Comparison of ENCODE assay signal across 7 mouse cellular contexts in the genomic region with DNA sequence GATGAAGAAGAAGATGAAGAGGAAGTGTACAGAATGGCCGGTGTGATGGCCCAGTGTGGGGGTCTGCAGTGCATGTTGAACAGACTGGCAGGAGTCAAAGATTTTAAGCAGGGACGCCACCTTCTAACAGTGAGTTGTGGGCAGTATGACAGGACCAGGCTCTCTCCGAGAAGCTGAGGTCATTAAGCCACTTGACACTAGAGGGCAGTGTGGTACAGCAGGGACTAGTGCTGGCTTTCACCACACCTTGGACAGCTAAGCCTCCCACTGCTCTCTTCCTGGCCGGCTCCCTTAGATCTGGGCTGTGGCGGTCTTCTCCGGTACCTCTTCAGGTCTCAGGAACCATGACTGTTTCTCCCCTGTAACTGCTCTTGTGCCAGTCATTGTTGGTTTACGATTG.
DNase-seq lines count a peak whose midpoint lies in the region; ATAC-seq and TF ChIP-seq lines count a peak whose summit lies in the region.

No protein-coding gene starts in this region.

- intact Hi-C loops in left cerebral cortex, postnatal 25 days (cut with DNase I), result loop anchor here (2.0 kb wide), 3 partner anchors 105 to 167 kb away; no protein-coding TSS in a partner anchor

- no peaks in the 10 kb centered on the region for H3K4me1 ChIP-seq in intestine, postnatal 0 days (replicated peaks; ENCODE audit: control insufficient read depth, insufficient read depth, low read length)
- no peaks in the 10 kb centered on the region for H3K4me1 ChIP-seq in midbrain, embryonic 11.5 days (ENCODE audit: control insufficient read depth, insufficient read depth, low read length)

- H3K36me3 ChIP-seq in intestine, postnatal 0 days (ENCODE audit: control insufficient read depth, insufficient read depth), result peaks cover 96% of the 10 kb centered on the region
- peaks cover 50% of the 10 kb centered on the region for H3K36me3 ChIP-seq in midbrain, embryonic 11.5 days (ENCODE audit: control insufficient read depth, insufficient read depth, low read length)

- peak; percentile 65 for DNase-seq in adrenal gland, adult 8-10 months
- DNase-seq in embryo, embryonic 10 days (ENCODE audit: low spot score), result peak; percentile 90
- peak; percentile 57 to 75 for DNase-seq in gastrocnemius, postnatal 4 days (ENCODE audit: low spot score in 2 of 2)
- peak; percentile 77 to 87 for DNase-seq in left cerebral cortex, postnatal 25 days (ENCODE audit: low spot score in 2 of 2)
- DNase-seq in midbrain, embryonic 11.5 days (ENCODE audit: low spot score, missing footprints), result peak; percentile 97
- peak; percentile 74 for DNase-seq in skeletal muscle tissue, adult 2 months (ENCODE audit: low read depth, low spot score)

- no peaks in the 10 kb centered on the region for H3K27me3 ChIP-seq in intestine, postnatal 0 days (replicated peaks; ENCODE audit: control insufficient read depth, insufficient read depth, low read length)
- no peaks in the 10 kb centered on the region for H3K27me3 ChIP-seq in midbrain, embryonic 11.5 days (ENCODE audit: control insufficient read depth, insufficient read depth, low read length)

- no peak overlapping the region for H3K4me3 ChIP-seq in intestine, postnatal 0 days (ENCODE audit: low read depth, low read length)
- no peak overlapping the region for H3K4me3 ChIP-seq in midbrain, embryonic 11.5 days (ENCODE audit: low read depth, low read length)

- no peak overlapping the region for H3K9ac ChIP-seq in intestine, postnatal 0 days (ENCODE audit: low read depth, low read length)
- H3K9ac ChIP-seq in midbrain, embryonic 11.5 days (ENCODE audit: low read length), result no peak overlapping the region

- no peak overlapping the region for H3K27ac ChIP-seq in intestine, postnatal 0 days (ENCODE audit: low read depth, low read length)
- no peak overlapping the region for H3K27ac ChIP-seq in midbrain, embryonic 11.5 days (ENCODE audit: low read depth, low read length)

- no peaks in the 10 kb centered on the region for H3K9me3 ChIP-seq in intestine, postnatal 0 days (ENCODE audit: control insufficient read depth)
- H3K9me3 ChIP-seq in midbrain, embryonic 11.5 days (ENCODE audit: control insufficient read depth, low read length), result no peaks in the 10 kb centered on the region

- 49% methylated on average over 7 of the region's 7 CpGs for WGBS in intestine, postnatal 0 days
- WGBS in midbrain, embryonic 11.5 days, result 53% methylated on average over 7 of the region's 7 CpGs

- peak; percentile 98 for TF ChIP-seq CTCF in intestine, postnatal 0 days (IDR thresholded peaks at IDR 0.05; ENCODE audit: low read depth)

- no peak overlapping the region for H3K4me2 ChIP-seq in intestine, postnatal 0 days (replicated peaks; ENCODE audit: low read depth)
- no peak overlapping the region for H3K4me2 ChIP-seq in midbrain, embryonic 11.5 days

- ATAC-seq in intestine, postnatal 0 days, result peak; percentile 57; the same call in 1 of the 2 replicates
- ATAC-seq in midbrain, embryonic 11.5 days (ENCODE audit: low FRiP score), result peak; percentile 42; the same call in 1 of the 2 replicates
